Mouse (Mus musculus): ENCODE measurements at regions not wholly inside any gene's neighbourhood (a gene's known extent, or its start where the extent isn't known, plus 50 kb on each side); places are given as distances from the start of the nearest gene placed in this dataset.

GRCm38 (mm10) chr14:92764354-92764753 lies 1126.1 kb downstream of the Pcdh9 start:
- TF ChIP-seq CTCF (IDR thresholded peaks at IDR 0.05; ENCODE audit: low read depth), result peak; percentile 68
- Histone ChIP-seq H3K4me1 (replicated peaks; ENCODE audit: control insufficient read depth, insufficient read depth, low read length) (no peaks in the 10 kb centered on the region), H3K27me3 (replicated peaks; ENCODE audit: control insufficient read depth, insufficient read depth, low read length) (no peaks in the 10 kb centered on the region), H3K27ac (ENCODE audit: low read depth, low read length) (no peak overlapping the region), H3K36me3 (ENCODE audit: control insufficient read depth, insufficient read depth) (no peaks in the 10 kb centered on the region), H3K9me3 (ENCODE audit: control insufficient read depth) (no peaks in the 10 kb centered on the region), H3K4me2 (replicated peaks; ENCODE audit: low read depth) (no peak overlapping the region), H3K4me3 (ENCODE audit: low read depth, low read length) (no peak overlapping the region), H3K9ac (ENCODE audit: low read depth, low read length) (no peak overlapping the region)
- 27% methylated on average over 6 of the region's 6 CpGs for WGBS
- no peak for ATAC-seq

- no peak for TF ChIP-seq CTCF (IDR thresholded peaks at IDR 0.05; ENCODE audit: low read depth)
- Histone ChIP-seq H3K4me1 (replicated peaks; ENCODE audit: control insufficient read depth, insufficient read depth, low read length) (no peaks in the 10 kb centered on the region), H3K9ac (ENCODE audit: low read depth, low read length) (no peak overlapping the region)
Observed at GRCm38 (mm10) chr14:92754676-92755075, 1135.8 kb downstream of the Pcdh9 start.

GRCm38 (mm10) chr14:92717666-92718065 lies 1172.8 kb downstream of the Pcdh9 start:
- no peak overlapping the region for H3K4me2 ChIP-seq (replicated peaks; ENCODE audit: low read depth)
- H3K4me1 ChIP-seq (replicated peaks; ENCODE audit: control insufficient read depth, insufficient read depth, low read length), result no peaks in the 10 kb centered on the region
- no peak for TF ChIP-seq CTCF (IDR thresholded peaks at IDR 0.05; ENCODE audit: low read depth)
- H3K27ac ChIP-seq (ENCODE audit: low read depth, low read length), result no peak overlapping the region
- no peaks in the 10 kb centered on the region for H3K27me3 ChIP-seq (replicated peaks; ENCODE audit: control insufficient read depth, insufficient read depth, low read length)
- no peaks in the 10 kb centered on the region for H3K9me3 ChIP-seq (ENCODE audit: control insufficient read depth)
- H3K36me3 ChIP-seq (ENCODE audit: control insufficient read depth, insufficient read depth), result no peaks in the 10 kb centered on the region
- H3K4me3 ChIP-seq (ENCODE audit: low read depth, low read length), result no peak overlapping the region
- no peak overlapping the region for H3K9ac ChIP-seq (ENCODE audit: low read depth, low read length)
- 45% methylated on average over 2 of the region's 2 CpGs for WGBS
- no peak for ATAC-seq

More at GRCm38 (mm10) chr14:92754676-92755075, 1135.8 kb downstream of the Pcdh9 start:
- Histone ChIP-seq H3K27me3 (replicated peaks; ENCODE audit: control insufficient read depth, insufficient read depth, low read length) (no peaks in the 10 kb centered on the region), H3K4me2 (replicated peaks; ENCODE audit: low read depth) (no peak overlapping the region), H3K9me3 (ENCODE audit: control insufficient read depth) (no peaks in the 10 kb centered on the region), H3K4me3 (ENCODE audit: low read depth, low read length) (no peak overlapping the region), H3K36me3 (ENCODE audit: control insufficient read depth, insufficient read depth) (no peaks in the 10 kb centered on the region), H3K27ac (ENCODE audit: low read depth, low read length) (no peak overlapping the region)
- no peak for ATAC-seq
- WGBS, result 71% methylated on average over 9 of the region's 9 CpGs

GRCm38 (mm10) chr14:92688151-92688550 lies 1202.3 kb downstream of the Pcdh9 start:
- 85% methylated on average over 1 of the region's 1 CpGs for WGBS
- Histone ChIP-seq H3K4me1 (replicated peaks; ENCODE audit: control insufficient read depth, insufficient read depth, low read length) (no peaks in the 10 kb centered on the region), H3K4me3 (ENCODE audit: low read depth, low read length) (no peak overlapping the region), H3K27ac (ENCODE audit: low read depth, low read length) (no peak overlapping the region), H3K4me2 (replicated peaks; ENCODE audit: low read depth) (no peak overlapping the region), H3K9me3 (ENCODE audit: control insufficient read depth) (no peaks in the 10 kb centered on the region), H3K9ac (ENCODE audit: low read depth, low read length) (no peak overlapping the region), H3K36me3 (ENCODE audit: control insufficient read depth, insufficient read depth) (no peaks in the 10 kb centered on the region), H3K27me3 (replicated peaks; ENCODE audit: control insufficient read depth, insufficient read depth, low read length) (no peaks in the 10 kb centered on the region)
- no peak for ATAC-seq
- no peak for TF ChIP-seq CTCF (IDR thresholded peaks at IDR 0.05; ENCODE audit: low read depth)

- Histone ChIP-seq H3K4me1 (replicated peaks; ENCODE audit: control insufficient read depth, insufficient read depth, low read length) (no peaks in the 10 kb centered on the region), H3K4me2 (replicated peaks; ENCODE audit: low read depth) (no peak overlapping the region), H3K36me3 (ENCODE audit: control insufficient read depth, insufficient read depth) (no peaks in the 10 kb centered on the region), H3K27me3 (replicated peaks; ENCODE audit: control insufficient read depth, insufficient read depth, low read length) (no peaks in the 10 kb centered on the region), H3K4me3 (ENCODE audit: low read depth, low read length) (no peak overlapping the region), H3K9me3 (ENCODE audit: control insufficient read depth) (no peaks in the 10 kb centered on the region), H3K27ac (ENCODE audit: low read depth, low read length) (no peak overlapping the region), H3K9ac (ENCODE audit: low read depth, low read length) (no peak overlapping the region)
- ATAC-seq, result no peak
- WGBS, result 57% methylated on average over 1 of the region's 1 CpGs
- TF ChIP-seq CTCF (IDR thresholded peaks at IDR 0.05; ENCODE audit: low read depth), result no peak
Observed at GRCm38 (mm10) chr14:92687106-92687505, 1203.4 kb downstream of the Pcdh9 start.

GRCm38 (mm10) chr14:92678845-92679499 lies 1211.5 kb downstream of the Pcdh9 start:
- no peak overlapping the region for H3K4me3 ChIP-seq (ENCODE audit: low read depth, low read length)
- H3K27me3 ChIP-seq (replicated peaks; ENCODE audit: control insufficient read depth, insufficient read depth, low read length), result no peaks in the 10 kb centered on the region
- no peaks in the 10 kb centered on the region for H3K36me3 ChIP-seq (ENCODE audit: control insufficient read depth, insufficient read depth)
- no peaks in the 10 kb centered on the region for H3K9me3 ChIP-seq (ENCODE audit: control insufficient read depth)
- TF ChIP-seq CTCF (IDR thresholded peaks at IDR 0.05; ENCODE audit: low read depth), result no peak
- 23% methylated on average over 4 of the region's 4 CpGs for WGBS
- H3K4me1 ChIP-seq (replicated peaks; ENCODE audit: control insufficient read depth, insufficient read depth, low read length), result no peaks in the 10 kb centered on the region
- no peak overlapping the region for H3K27ac ChIP-seq (ENCODE audit: low read depth, low read length)
- H3K9ac ChIP-seq (ENCODE audit: low read depth, low read length), result no peak overlapping the region
- no peak overlapping the region for H3K4me2 ChIP-seq (replicated peaks; ENCODE audit: low read depth)
- ATAC-seq, result no peak
